Mouse (Mus musculus) myocyte (in vitro differentiated cells): Measurements from ENCODE around the gene Samd8. TPM values are rescaled to one million over a fixed set of nuclear protein-coding genes. Genes with fewer than 3 reads are reported as not detected.

ENCODE experiments used
- H3K27me3 ChIP-seq: one replicate; pipeline ENCODE4 v1.6.1; 2011; ENCODE audit not compliant: control insufficient read depth, insufficient read depth, insufficient read length
- H3K36me3 ChIP-seq: one replicate; pipeline ENCODE4 v1.6.1; 2011; ENCODE audit not compliant: control insufficient read depth, insufficient read depth
- H3K4me2 ChIP-seq: one replicate; pipeline ENCODE4 v1.6.1; 2011; ENCODE audit warnings: low read depth, control low read depth
- H3K4me3 ChIP-seq: one replicate; pipeline ENCODE4 v1.5.1; 2011; ENCODE audit warnings: mild to moderate bottlenecking, control low read depth, moderate library complexity
- H3K79me2 ChIP-seq: one replicate; pipeline ENCODE4 v1.6.1; 2011; ENCODE audit not compliant: control insufficient read depth, insufficient read depth
- H3ac ChIP-seq: one replicate; pipeline ENCODE4 v1.6.1; 2011; ENCODE audit not compliant: control insufficient read depth, insufficient read length
- CEBPB ChIP-seq: IDR thresholded peaks from 2 replicates; pipeline ENCODE4 v1.6.1; 2011; ENCODE audit warnings: mild to moderate bottlenecking, moderate library complexity; ENCODE audit not compliant: poor library complexity, insufficient read depth, severe bottlenecking
- E2F4 ChIP-seq: IDR thresholded peaks from one replicate; pipeline ENCODE4 v1.6.1; 2011; ENCODE audit warnings: mild to moderate bottlenecking, control low read depth, moderate library complexity; ENCODE audit not compliant: insufficient read depth
- MAX ChIP-seq: IDR thresholded peaks from one replicate; pipeline ENCODE4 v1.6.1; 2011; ENCODE audit warnings: low read depth, mild to moderate bottlenecking, control low read depth
- MYOD1 ChIP-seq, 3 experiments: IDR thresholded peaks; one replicate each; pipeline ENCODE4 v1.6.1; 2011; ENCODE audit warnings: control low read depth in 2 of 3, low read depth in 2 of 3, mild to moderate bottlenecking in 2 of 3, moderate library complexity in 1 of 3; ENCODE audit not compliant: insufficient read length in 2 of 3, control insufficient read depth in 1 of 3
- MYOG ChIP-seq, 3 experiments: IDR thresholded peaks; one replicate each; pipeline ENCODE4 v1.6.1; 2011; ENCODE audit warnings: control low read depth in 2 of 3, low read depth in 2 of 3, mild to moderate bottlenecking in 2 of 3; ENCODE audit not compliant: insufficient read length in 2 of 3, control insufficient read depth in 1 of 3, insufficient read depth in 1 of 3
- POLR2A ChIP-seq: IDR thresholded peaks from one replicate; pipeline ENCODE4 v1.6.1; 2011; ENCODE audit warnings: low read depth, mild to moderate bottlenecking, control low read depth, moderate library complexity; ENCODE audit not compliant: insufficient read length
- POLR2AphosphoS2 ChIP-seq: IDR thresholded peaks from one replicate; pipeline ENCODE4 v1.6.1; 2011; ENCODE audit warnings: low read depth, control low read depth; ENCODE audit not compliant: insufficient read length
- REST ChIP-seq: IDR thresholded peaks from one replicate; pipeline ENCODE4 v1.6.1; 2011; ENCODE audit warnings: mild to moderate bottlenecking, control low read depth, moderate library complexity; ENCODE audit not compliant: insufficient read depth, insufficient read length
- SRF ChIP-seq: IDR thresholded peaks from one replicate; pipeline ENCODE4 v1.6.1; 2011; ENCODE audit warnings: low read depth; ENCODE audit not compliant: control insufficient read depth, insufficient read length
- TCF12 ChIP-seq: IDR thresholded peaks from one replicate; pipeline ENCODE4 v1.6.1; 2011; ENCODE audit warnings: mild to moderate bottlenecking, control low read depth; ENCODE audit not compliant: poor library complexity, insufficient read depth, severe bottlenecking
- TCF3 ChIP-seq: IDR thresholded peaks from one replicate; pipeline ENCODE4 v1.6.1; 2011; ENCODE audit warnings: low read depth, control low read depth; ENCODE audit not compliant: insufficient read length
- USF1 ChIP-seq: IDR thresholded peaks from one replicate; pipeline ENCODE4 v1.6.1; 2011; ENCODE audit warnings: low read depth, mild to moderate bottlenecking, control low read depth, moderate library complexity
- polyA plus RNA-seq: library from polyadenylated mRNA; unstranded; fragments of >200 nt; fragmentation: generic; extraction: Trizol; gene quantifications from one replicate; pipeline ENCODE4 v1.2.1, GENCODE M21; 2012; ENCODE audit warnings: missing spikeins

The Samd8 gene
- polyA plus RNA-seq, 1 experiment = 27.8 TPM

DNA sequence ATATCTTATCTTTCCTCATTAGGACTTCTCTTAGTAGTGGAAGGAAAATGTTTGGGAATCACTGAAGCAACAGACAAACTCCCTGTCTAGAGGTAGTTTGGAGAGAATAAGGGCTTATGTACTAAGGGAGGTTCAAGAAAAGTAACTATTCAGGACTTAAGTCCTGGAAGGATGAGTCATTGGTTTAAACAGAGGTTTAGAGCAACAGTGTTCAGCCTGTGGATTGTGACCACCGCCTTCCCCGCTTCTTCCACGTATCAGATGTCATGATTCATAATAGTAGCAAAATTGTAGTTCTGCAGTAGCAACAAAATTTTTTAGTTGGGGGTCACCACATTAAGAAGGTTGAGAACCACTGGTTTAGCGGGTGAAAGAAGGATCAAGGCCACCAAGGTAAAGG, 50.3 kb downstream of the Samd8 start:
- Histone ChIP-seq H3ac (no peak overlapping the region), H3K27me3 (no peaks in the 10 kb centered on the region), H3K36me3 (peaks cover 14% of the 10 kb centered on the region), H3K79me2 (no peaks in the 10 kb centered on the region), H3K4me2 (peak overlapping the region; percentile 46), H3K4me3 (no peak overlapping the region)
- TF ChIP-seq CEBPB (no peak), SRF (no peak), MYOD1 (IDR thresholded peaks at IDR 0.05; ENCODE audit: control insufficient read depth in 1 of 3, insufficient read length in 2 of 3, low read depth in 2 of 3) (no peak), MAX (no peak), E2F4 (no peak)

DNA sequence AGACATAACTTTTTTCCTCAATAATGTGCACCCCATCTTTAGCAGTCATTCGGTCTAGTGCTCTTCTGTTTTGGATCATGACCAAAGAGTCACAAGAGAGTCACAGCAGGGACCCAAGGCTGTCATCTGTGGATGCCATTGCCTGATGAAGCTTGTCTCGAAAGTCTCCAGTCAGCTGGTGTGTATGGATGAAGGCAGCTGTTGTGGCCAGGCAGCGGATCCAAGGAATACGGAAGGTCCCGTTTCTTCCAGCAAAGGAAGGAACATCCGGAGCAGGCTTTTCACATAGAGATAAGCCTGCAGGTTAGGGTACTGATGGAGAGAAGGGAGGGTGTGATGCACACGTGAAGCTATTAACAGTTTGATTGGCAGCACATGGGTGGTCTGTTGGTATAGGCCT, 51.3 kb downstream of the Samd8 start:
- Histone ChIP-seq H3ac (no peak overlapping the region), H3K4me3 (no peak overlapping the region), H3K27me3 (no peaks in the 10 kb centered on the region), H3K36me3 (peaks cover 14% of the 10 kb centered on the region), H3K4me2 (no peak overlapping the region), H3K79me2 (no peaks in the 10 kb centered on the region)
- TF ChIP-seq TCF12 = no peak
- TF ChIP-seq MYOD1 (IDR thresholded peaks at IDR 0.05; ENCODE audit: control insufficient read depth in 1 of 3, insufficient read length in 2 of 3, low read depth in 2 of 3) = peak; percentile 17 to 73 (median 22)
- no peak for TF ChIP-seq TCF3
- no peak for TF ChIP-seq E2F4
- peak in 2 of 3 experiments; percentile 52 to 67 for TF ChIP-seq MYOG (IDR thresholded peaks at IDR 0.05; ENCODE audit: control insufficient read depth in 1 of 3, insufficient read depth in 1 of 3, insufficient read length in 2 of 3, low read depth in 2 of 3)
- TF ChIP-seq REST = no peak
- no peak for TF ChIP-seq MAX
- TF ChIP-seq SRF = no peak
- TF ChIP-seq CEBPB = no peak
- TF ChIP-seq POLR2A = no peak
- no peak for TF ChIP-seq POLR2AphosphoS2
- no peak for TF ChIP-seq USF1

DNA sequence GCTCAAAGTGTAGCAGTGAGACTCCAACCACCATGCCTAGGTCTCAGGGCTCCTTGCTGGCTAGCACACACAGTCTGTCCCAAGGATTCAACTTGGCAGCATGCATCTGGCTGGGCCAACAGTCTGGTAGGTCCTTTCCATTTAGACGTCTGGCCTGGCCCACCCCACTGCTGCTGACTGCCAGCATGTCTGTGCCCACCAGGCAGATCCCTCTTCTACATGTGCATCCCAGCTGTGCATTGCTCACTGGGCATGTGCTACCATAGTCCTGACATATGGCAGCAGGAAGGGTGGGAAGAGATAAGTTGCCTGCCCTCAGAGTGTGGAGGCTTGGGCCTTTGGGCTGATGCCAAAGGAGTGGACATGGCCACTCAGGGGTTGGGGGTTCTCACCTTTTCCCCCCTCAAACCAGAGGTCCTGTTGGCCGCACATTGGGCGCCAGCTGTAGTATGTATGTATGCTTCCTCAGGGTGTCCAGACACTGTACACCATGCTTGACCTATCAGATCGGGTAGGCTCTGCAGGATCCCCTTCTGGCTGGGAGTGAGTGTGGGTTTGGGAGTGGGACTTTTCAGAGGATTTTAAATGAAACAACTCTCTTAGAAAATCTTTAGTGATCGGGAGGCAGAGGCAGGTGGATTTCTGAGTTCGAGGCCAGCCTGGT, 52.3 kb downstream of the Samd8 start:
- TF ChIP-seq E2F4 (no peak), MAX (no peak), TCF3 (no peak), TCF12 (no peak), MYOG (IDR thresholded peaks at IDR 0.05; ENCODE audit: control insufficient read depth in 1 of 3, insufficient read depth in 1 of 3, insufficient read length in 2 of 3, low read depth in 2 of 3) (no peak), CEBPB (no peak), REST (no peak), POLR2AphosphoS2 (no peak), MYOD1 (IDR thresholded peaks at IDR 0.05; ENCODE audit: control insufficient read depth in 1 of 3, insufficient read length in 2 of 3, low read depth in 2 of 3) (no peak)
- Histone ChIP-seq H3K79me2 (no peaks in the 10 kb centered on the region), H3K4me2 (no peak overlapping the region), H3K36me3 (peaks cover 10% of the 10 kb centered on the region), H3K4me3 (no peak overlapping the region), H3K27me3 (no peaks in the 10 kb centered on the region), H3ac (no peak overlapping the region)

DNA sequence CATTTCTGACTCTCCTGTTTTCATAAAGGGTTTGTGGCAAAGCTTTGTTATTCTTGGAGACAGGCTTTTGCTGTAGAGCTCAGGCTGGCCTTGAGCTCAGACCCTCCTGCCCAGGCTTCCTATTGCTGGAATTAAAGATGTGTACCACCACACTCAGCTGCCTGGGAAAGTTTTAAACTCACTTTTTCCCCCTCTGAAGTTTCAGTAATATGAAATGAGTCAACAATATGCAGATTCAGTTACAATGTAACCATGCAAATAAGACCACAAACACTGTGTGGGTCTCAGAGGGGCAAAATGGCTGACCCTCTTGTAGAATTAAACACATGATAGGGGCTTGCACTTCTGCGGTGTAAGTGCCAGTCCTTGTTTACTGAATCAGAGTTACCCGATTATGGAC, 55.9 kb downstream of the Samd8 start:
- TF ChIP-seq REST (no peak), TCF3 (no peak), MYOD1 (IDR thresholded peaks at IDR 0.05; ENCODE audit: control insufficient read depth in 1 of 3, insufficient read length in 2 of 3, low read depth in 2 of 3) (no peak), POLR2AphosphoS2 (no peak), SRF (no peak), POLR2A (no peak), MYOG (IDR thresholded peaks at IDR 0.05; ENCODE audit: control insufficient read depth in 1 of 3, insufficient read depth in 1 of 3, insufficient read length in 2 of 3, low read depth in 2 of 3) (no peak), CEBPB (no peak), TCF12 (no peak), E2F4 (no peak)
- H3ac ChIP-seq = no peak overlapping the region
- no peaks in the 10 kb centered on the region for H3K27me3 ChIP-seq
- H3K4me3 ChIP-seq = no peak overlapping the region
- no peaks in the 10 kb centered on the region for H3K79me2 ChIP-seq
- H3K36me3 ChIP-seq = peaks cover 3% of the 10 kb centered on the region
- no peak overlapping the region for H3K4me2 ChIP-seq

DNA sequence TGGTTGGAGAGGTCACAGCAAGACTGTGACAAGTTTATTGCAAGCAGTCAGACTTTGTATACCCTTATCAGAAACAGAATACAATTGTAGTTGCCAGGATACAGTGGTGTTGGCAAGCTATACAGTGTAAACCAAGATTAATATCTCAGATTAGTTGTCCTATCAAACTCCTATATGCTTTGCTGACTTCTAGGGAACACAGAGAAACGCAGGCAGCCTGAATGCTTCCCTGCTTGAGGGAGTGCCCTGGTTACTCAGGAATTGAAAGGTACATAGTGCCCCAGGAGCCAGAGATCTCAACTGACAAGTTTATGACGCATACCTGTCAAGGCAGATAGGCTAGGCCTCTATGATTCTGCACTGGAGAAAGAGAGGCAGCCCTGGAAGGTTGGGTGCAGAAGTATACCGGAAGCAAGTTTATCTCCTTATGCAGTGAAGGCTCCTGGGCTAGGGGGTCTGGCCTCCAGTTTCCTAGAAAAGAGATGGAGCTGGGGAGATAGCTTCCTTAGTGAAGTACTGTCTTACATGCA, 56.4 kb downstream of the Samd8 start:
- Histone ChIP-seq H3K4me2 (no peak overlapping the region), H3K27me3 (no peaks in the 10 kb centered on the region), H3K79me2 (no peaks in the 10 kb centered on the region), H3K36me3 (no peaks in the 10 kb centered on the region), H3ac (no peak overlapping the region), H3K4me3 (no peak overlapping the region)
- TF ChIP-seq MYOG (IDR thresholded peaks at IDR 0.05; ENCODE audit: control insufficient read depth in 1 of 3, insufficient read depth in 1 of 3, insufficient read length in 2 of 3, low read depth in 2 of 3) = no peak
